Mouse (Mus musculus) bone marrow macrophage, adult 2 months (primary cell): ENCODE measurements around the gene Syt16. TPM values are rescaled to one million over a fixed set of nuclear protein-coding genes. Genes with fewer than 3 reads are reported as not detected.

ENCODE experiments used
- H3K27ac ChIP-seq: 2 replicates; pipeline ENCODE4 v1.5.1; 2012; ENCODE audit warnings: low read depth, low read length; ENCODE audit not compliant: insufficient read depth
- H3K4me1 ChIP-seq: 2 replicates; pipeline ENCODE4 v1.6.1; 2012; ENCODE audit warnings: low read length; ENCODE audit not compliant: control insufficient read depth, insufficient read depth
- H3K4me3 ChIP-seq: 2 replicates; pipeline ENCODE4 v1.5.1; 2012; ENCODE audit warnings: mild to moderate bottlenecking, low read length, moderate library complexity; ENCODE audit not compliant: insufficient read depth
- CTCF ChIP-seq: IDR thresholded peaks from 2 replicates; pipeline ENCODE4 v1.5.1; 2012; ENCODE audit warnings: low read depth, mild to moderate bottlenecking, low read length, moderate library complexity
- POLR2A ChIP-seq: IDR thresholded peaks from 2 replicates; pipeline ENCODE4 v1.6.1; 2012; ENCODE audit warnings: mild to moderate bottlenecking, low read depth, low read length, borderline replicate concordance
- polyA plus RNA-seq: library from polyadenylated mRNA; stranded (reverse); fragments of >200 nt; gene quantifications from 2 replicates; pipeline ENCODE4 v1.2.4, GENCODE M21; 2012; ENCODE audit not compliant: missing spikeins, insufficient read depth, insufficient read length

Gene Syt16
- polyA plus RNA-seq, 1 experiment = not detected

DNA sequence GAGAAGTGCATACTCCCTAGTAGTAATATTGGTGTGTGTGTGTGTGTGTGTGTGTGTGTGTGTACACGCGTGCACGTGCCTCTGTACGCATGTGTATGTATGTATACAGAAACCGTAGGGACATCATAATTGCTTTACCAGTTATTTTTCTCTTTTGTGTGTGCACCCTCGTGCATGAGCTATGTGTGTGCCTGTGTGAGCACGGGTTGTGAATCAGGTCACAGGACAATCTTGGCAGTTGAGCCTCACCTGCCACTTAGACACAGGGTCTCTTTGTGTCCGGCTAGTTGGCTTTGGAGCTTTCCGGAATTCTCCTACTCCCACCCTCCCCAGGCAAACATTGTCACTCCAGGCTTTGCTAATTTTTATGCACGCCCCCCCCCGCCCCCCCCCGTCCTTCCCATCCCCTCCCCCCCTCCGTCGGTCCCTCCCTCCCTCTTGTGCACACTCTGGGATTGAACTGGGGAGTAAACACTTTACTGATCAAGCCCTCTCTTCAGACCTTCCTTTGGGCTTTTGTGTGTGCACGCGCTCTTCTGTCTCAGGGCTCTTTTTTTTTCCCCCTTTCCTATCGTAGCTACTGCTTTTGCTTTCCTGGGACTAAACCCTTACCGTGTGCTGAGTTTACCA, 319.0 kb downstream of the Syt16 start, which contains the start of gene Gm11042:
Gene Gm11042, minus strand, starts transcription at position 51 of the 630 bp plus-strand sequence.
- Histone ChIP-seq H3K4me1 (peaks cover 9% of the 10 kb centered on the region), H3K4me3 (peak within 1 kb of the TSS; percentile 65), H3K27ac (no peak within 1 kb of the TSS)
- TF ChIP-seq CTCF (no peak), POLR2A (no peak)

DNA sequence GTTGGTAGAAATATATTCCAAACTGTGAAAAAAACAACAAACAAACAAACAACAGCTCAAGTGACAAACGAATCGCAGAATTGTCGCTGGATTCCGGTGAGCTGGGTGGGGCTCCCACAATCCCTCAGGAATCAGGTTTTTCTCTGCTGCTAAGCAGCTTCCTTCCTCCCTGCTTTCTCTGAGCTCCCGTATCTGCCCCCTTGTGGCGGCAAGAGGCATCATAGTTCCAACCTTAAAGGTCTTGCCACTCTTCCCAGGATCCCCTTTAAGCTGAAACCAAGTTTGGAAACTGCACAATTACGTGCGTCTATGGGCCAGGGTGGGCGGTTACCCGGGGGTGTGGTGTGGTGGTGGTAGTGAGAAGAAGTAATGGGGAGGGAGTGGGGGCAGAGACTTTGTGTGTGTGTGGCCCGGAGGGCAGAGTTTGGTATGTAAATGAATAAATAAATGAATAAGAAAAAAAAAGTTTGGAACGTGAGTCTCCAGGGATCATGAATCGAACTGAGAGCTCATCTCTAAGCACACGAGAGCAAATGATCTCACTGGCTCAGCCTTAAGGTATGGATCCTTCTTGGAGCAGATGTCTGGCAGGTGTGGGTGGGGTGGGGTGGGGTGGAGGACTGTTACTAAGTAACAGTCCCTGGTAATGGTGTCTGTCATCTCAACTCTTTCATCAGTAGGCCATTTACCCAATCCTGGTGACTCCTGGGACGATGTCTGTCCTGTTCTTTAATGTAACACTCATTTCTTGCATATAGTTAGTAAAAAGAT, 319.7 kb downstream of the Syt16 start:
- H3K27ac ChIP-seq = no peak overlapping the region
- TF ChIP-seq POLR2A (no peak), CTCF (peak; percentile 57)
- peaks cover 9% of the 10 kb centered on the region for H3K4me1 ChIP-seq
- peak overlapping the region; percentile 65 for H3K4me3 ChIP-seq

DNA sequence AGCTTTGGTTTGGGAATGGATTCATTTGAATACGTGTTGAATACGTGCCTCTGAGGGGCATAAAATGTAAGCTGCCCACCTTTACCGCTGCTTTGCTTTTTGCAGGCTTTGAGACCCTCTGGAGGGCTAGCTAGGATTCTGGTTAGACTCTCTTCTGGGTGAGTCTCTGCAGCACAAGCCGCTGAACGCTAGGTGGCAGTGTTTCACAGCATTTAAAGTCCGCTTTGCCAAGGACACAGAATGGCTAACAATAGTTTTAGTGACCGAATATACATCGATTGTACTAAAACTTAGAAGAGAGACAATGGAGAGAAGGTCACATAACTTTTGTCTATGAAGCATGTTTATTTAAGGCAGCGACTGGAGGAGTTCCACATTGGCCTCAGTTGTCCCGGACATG, 322.9 kb downstream of the Syt16 start:
- Histone ChIP-seq H3K27ac (no peak overlapping the region), H3K4me3 (no peak overlapping the region), H3K4me1 (peaks cover 4% of the 10 kb centered on the region)
- TF ChIP-seq POLR2A (no peak), CTCF (peak; percentile 91)

DNA sequence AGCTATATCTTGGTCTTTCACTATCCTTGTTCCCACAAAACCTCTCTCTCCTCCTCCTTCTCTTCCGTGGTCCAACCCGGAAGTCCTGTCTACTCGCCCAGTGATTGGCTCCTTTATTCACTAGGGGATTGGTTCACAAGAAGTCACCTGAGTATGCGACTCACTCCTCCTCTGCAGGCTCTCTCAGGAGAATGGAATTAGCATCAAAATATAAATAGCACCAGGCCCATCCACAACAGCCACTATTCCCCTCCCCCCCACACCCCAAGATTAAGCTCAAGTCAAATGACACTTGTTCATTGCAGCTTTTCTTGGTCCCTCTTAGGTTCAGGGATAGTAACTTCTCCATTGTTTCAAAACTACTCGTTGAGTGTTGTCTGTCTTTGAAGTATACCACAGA, 324.5 kb downstream of the Syt16 start:
- TF ChIP-seq CTCF = no peak
- no peak for TF ChIP-seq POLR2A
- H3K4me3 ChIP-seq = no peak overlapping the region
- no peaks in the 10 kb centered on the region for H3K4me1 ChIP-seq
- no peak overlapping the region for H3K27ac ChIP-seq

Other genes with a start within 250 kb of the Syt16 start
- gene Hif1a, start 96.3 kb upstream of the Syt16 start, polyA plus RNA-seq = 54.7 and 61.0 TPM in 2 replicates
- gene Gm49321, start 60.0 kb upstream of the Syt16 start, polyA plus RNA-seq = 6.1 and 7.1 TPM in 2 replicates
- gene Snapc1, start 33.2 kb upstream of the Syt16 start, polyA plus RNA-seq = 13.8 and 22.8 TPM in 2 replicates